Mouse (Mus musculus): ENCODE data around the gene 1700017B05Rik. TPM values are rescaled to one million over a fixed set of nuclear protein-coding genes. Genes with fewer than 3 reads are reported as not detected.

The 1700017B05Rik gene
- polyA plus RNA-seq, 1 experiment from 2014 or later = 4.9 TPM

- no peak overlapping the region for H3K9ac ChIP-seq
- H3K36me3 ChIP-seq = no peaks in the 10 kb centered on the region
- no peak for ATAC-seq (ENCODE audit: low FRiP score, low read depth)
- peaks cover 7% of the 10 kb centered on the region; the same call in 1 of the 2 replicates for H3K27me3 ChIP-seq
- WGBS = 94% methylated on average over 11 of the region's 11 CpGs
- no peak overlapping the region for H3K4me3 ChIP-seq
- no peaks in the 10 kb centered on the region for H3K9me3 ChIP-seq
- no peak overlapping the region for H3K4me2 ChIP-seq
- peaks cover 12% of the 10 kb centered on the region for H3K4me1 ChIP-seq (replicated peaks)
- no peak overlapping the region for H3K27ac ChIP-seq (replicated peaks)
These were observed 5.6 kb downstream of the 1700017B05Rik start for GRCm38 (mm10) chr9:57256861-57257260.

DNA sequence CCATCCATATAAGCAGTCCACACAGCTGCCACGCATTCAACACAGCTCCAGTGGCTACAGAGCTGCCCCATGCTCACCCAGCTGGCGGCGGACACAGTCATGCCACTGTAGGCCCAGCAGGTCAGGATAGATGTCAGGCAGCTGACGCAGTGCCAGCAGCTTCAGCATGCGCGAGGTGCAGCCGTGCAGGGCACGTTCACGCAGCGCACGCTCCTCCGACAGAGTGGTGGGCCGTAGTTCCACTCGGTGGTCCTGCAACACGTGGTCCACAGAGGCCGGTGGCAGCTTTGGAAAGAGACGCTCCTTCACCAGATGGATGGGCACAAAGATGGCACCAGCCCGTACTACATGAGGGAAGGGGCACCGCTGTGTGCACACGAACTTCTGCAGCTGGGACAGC lies 6.1 kb downstream of the 1700017B05Rik start:
- no peak for ATAC-seq (ENCODE audit: low FRiP score, low read depth)
- H3K36me3 ChIP-seq = no peaks in the 10 kb centered on the region
- H3K4me2 ChIP-seq = no peak overlapping the region
- no peak overlapping the region for H3K4me3 ChIP-seq
- no peaks in the 10 kb centered on the region for H3K9me3 ChIP-seq
- no peak overlapping the region for H3K9ac ChIP-seq
- 92% methylated on average over 20 of the region's 20 CpGs for WGBS
- peaks cover 7% of the 10 kb centered on the region; the same call in 1 of the 2 replicates for H3K27me3 ChIP-seq
- H3K4me1 ChIP-seq (replicated peaks) = peaks cover 6% of the 10 kb centered on the region
- no peak overlapping the region for H3K27ac ChIP-seq (replicated peaks)

DNA sequence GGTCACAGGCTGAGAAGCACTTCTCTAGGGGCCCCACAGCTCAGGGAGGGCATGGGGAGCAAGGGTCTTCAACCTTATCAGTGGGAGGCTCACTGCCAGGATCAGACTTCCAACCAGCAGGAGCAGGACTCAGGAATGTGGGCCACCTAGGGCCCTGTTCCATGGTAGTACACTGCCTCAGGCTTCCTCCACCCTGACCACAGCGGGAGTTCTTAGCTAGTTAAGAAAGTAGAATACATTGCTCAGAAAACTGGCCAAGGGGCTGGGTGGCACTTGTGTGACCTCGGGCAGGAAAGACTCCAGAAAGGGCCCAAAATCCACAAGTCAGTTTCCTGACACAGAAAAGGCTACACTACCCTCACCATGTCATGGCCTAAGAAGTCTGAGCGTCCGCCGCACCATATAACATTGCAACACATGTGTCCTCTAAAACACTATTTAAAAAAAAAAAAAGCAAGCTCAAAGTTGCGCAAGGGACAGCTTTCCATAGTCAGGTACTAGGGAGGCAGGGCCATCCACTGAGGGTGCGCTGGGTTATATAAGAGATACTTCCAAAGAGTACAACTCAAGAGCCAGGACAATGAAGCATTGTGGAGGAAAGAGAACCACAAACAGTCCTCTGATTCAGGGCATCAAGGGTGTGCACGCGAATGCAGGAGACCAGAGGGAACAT lies 7.5 kb downstream of the 1700017B05Rik start:
- no peak overlapping the region for H3K4me2 ChIP-seq

GRCm38 (mm10) chr9:57254061-57254460 lies 8.4 kb downstream of the 1700017B05Rik start:
- no peak for ATAC-seq (ENCODE audit: low FRiP score, low read depth)
- WGBS = 92% methylated on average over 7 of the region's 7 CpGs
- Histone ChIP-seq H3K27ac (replicated peaks) (no peak overlapping the region), H3K9ac (no peak overlapping the region), H3K9me3 (no peaks in the 10 kb centered on the region), H3K4me1 (replicated peaks) (no peaks in the 10 kb centered on the region), H3K4me2 (no peak overlapping the region), H3K36me3 (no peaks in the 10 kb centered on the region), H3K4me3 (no peak overlapping the region), H3K27me3 (no peaks in the 10 kb centered on the region)

More for the DNA sequence above, 7.5 kb downstream of the 1700017B05Rik start:
- no peaks in the 10 kb centered on the region for H3K4me1 ChIP-seq (replicated peaks)
- no peaks in the 10 kb centered on the region for H3K36me3 ChIP-seq
- H3K9me3 ChIP-seq = no peaks in the 10 kb centered on the region
- no peak overlapping the region for H3K27ac ChIP-seq (replicated peaks)
- no peak overlapping the region for H3K9ac ChIP-seq
- no peak overlapping the region for H3K4me3 ChIP-seq
- H3K27me3 ChIP-seq = no peaks in the 10 kb centered on the region
- WGBS = 90% methylated on average over 9 of the region's 9 CpGs
- ATAC-seq (ENCODE audit: low FRiP score, low read depth) = no peak

DNA sequence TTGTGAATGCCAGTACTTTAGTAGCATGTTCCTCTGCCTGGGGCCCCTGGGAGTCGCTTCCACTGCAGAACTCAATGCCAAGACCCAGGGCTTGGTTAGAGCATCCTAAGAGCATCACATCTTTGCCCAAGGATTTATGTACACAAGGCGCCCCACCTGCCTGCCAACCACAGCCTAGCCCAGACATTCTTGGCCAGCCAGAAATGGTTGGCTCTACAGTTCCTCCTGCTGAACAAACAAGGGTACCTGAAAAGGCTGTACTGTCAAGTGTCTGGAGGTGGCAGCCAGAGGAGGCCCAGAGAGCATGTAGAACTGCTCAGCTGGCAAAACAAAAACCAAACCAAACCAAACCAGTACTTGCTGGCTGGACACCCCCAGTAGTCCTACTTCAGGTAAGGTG lies 11.3 kb downstream of the 1700017B05Rik start:
- Histone ChIP-seq H3K36me3 (no peaks in the 10 kb centered on the region), H3K27ac (replicated peaks) (no peak overlapping the region), H3K4me1 (replicated peaks) (no peaks in the 10 kb centered on the region), H3K27me3 (no peaks in the 10 kb centered on the region), H3K9me3 (no peaks in the 10 kb centered on the region), H3K9ac (no peak overlapping the region), H3K4me2 (no peak overlapping the region), H3K4me3 (no peak overlapping the region)
- no peak for ATAC-seq (ENCODE audit: low FRiP score, low read depth)
- 91% methylated on average over 2 of the region's 2 CpGs for WGBS

DNA sequence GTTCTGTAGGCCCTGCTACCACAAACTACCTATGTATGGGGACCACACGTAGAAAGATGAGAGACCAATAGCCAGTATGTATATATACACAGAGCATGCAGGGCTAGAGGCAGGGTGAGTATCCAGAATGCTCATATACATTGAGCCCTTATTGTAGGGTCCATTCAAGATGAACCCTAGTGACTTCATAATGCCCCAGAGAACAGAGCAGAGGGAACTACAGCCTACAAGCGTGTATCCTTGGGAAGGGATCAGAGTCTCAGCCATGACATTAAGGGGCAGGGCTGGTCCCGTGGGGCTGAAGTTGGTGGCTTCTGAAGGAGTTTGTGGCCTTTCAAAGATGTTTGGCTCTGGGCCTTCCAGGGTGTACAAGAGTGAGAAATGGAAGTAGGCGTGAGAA lies 12.4 kb downstream of the 1700017B05Rik start:
- Histone ChIP-seq H3K36me3 (no peaks in the 10 kb centered on the region), H3K27ac (replicated peaks) (no peak overlapping the region), H3K4me3 (no peak overlapping the region), H3K9ac (no peak overlapping the region), H3K4me2 (no peak overlapping the region), H3K27me3 (no peaks in the 10 kb centered on the region), H3K4me1 (replicated peaks) (no peaks in the 10 kb centered on the region), H3K9me3 (no peaks in the 10 kb centered on the region)
- no peak for ATAC-seq (ENCODE audit: low FRiP score, low read depth)
- WGBS = 87% methylated on average over 4 of the region's 4 CpGs

DNA sequence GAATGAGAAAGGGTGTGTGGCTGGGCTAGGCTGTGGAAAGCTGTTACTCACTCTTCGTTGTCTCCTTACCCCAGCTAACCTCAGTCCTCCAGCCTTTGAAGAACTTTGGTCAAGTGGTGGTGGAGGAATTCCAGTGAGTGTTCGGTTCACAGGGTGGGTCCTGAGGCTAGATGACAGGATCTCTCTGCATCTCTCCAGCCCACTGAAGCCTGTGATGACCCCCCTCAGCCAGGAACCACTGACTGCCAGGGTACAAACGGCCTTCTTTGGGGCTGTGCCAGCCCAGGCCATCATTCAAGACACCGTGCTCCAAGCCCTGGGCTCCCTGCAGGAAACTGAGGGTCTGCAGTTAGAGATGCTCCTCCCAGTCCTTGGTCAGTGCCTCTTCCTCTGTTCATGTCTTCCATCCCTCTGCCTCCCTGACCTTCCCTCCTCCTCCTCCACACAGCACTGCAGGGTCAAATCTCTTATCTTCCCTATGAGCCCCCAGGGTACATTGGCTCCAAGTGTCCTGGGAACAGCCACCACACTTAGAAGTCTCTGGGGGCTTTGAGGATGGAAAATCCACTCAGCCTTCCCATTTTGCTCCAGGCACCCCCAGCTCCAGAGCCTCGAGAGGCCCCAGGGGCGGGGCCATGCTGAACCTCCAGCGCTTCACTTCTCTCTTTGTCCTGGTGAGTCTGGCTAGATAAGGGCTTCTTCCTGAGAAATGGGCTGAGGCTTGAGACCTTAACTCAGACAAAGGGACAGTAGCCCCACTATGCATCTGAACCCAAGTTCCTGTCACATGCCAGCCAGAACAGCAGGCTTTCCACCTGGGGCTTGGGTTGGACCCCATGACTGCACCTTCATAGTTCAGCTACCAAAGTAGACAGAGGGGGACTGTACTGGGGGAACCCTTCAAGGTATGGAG lies 14.1 kb downstream of the 1700017B05Rik start:
- Histone ChIP-seq H3K36me3 (no peaks in the 10 kb centered on the region), H3K27ac (replicated peaks) (no peak overlapping the region), H3K9me3 (no peaks in the 10 kb centered on the region), H3K9ac (no peak overlapping the region), H3K4me2 (no peak overlapping the region), H3K27me3 (no peaks in the 10 kb centered on the region), H3K4me1 (replicated peaks) (no peaks in the 10 kb centered on the region), H3K4me3 (no peak overlapping the region)
- ATAC-seq (ENCODE audit: low FRiP score, low read depth) = no peak
- WGBS = 76% methylated on average over 7 of the region's 7 CpGs

- Histone ChIP-seq H3K4me1 (replicated peaks) (no peaks in the 10 kb centered on the region), H3K4me3 (no peak overlapping the region), H3K4me2 (no peak overlapping the region), H3K36me3 (no peaks in the 10 kb centered on the region), H3K9ac (no peak overlapping the region), H3K27me3 (no peaks in the 10 kb centered on the region), H3K27ac (replicated peaks) (no peak overlapping the region), H3K9me3 (no peaks in the 10 kb centered on the region)
- WGBS = 59% methylated on average over 8 of the region's 8 CpGs
- ATAC-seq (ENCODE audit: low FRiP score, low read depth) = no peak
These were observed 15.2 kb downstream of the 1700017B05Rik start for GRCm38 (mm10) chr9:57247201-57247671.

DNA sequence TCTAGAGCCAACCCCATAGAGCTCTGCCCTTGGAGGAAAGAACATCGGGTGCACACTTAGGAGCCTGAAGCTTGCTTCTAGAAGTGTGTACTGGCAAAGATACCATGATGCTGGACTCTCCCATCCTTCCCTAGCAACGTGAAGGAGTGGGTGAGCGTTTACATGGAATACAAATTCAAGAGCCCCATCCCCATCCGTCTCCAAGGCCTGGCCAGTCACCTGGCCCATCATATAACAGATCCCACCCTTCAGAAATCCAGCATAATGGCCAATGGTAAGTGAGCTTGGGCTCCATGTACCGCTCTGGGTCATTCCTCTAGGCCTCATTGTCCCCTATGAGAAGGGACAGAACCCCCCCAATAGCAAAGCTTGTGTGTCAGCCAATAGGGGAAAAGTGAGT lies 15.9 kb downstream of the 1700017B05Rik start:
- Histone ChIP-seq H3K4me1 (replicated peaks) (no peaks in the 10 kb centered on the region), H3K4me3 (no peak overlapping the region), H3K9ac (no peak overlapping the region), H3K27me3 (no peaks in the 10 kb centered on the region), H3K27ac (replicated peaks) (no peak overlapping the region), H3K36me3 (no peaks in the 10 kb centered on the region), H3K4me2 (no peak overlapping the region), H3K9me3 (no peaks in the 10 kb centered on the region)
- WGBS = 94% methylated on average over 5 of the region's 5 CpGs
- no peak for ATAC-seq (ENCODE audit: low FRiP score, low read depth)

GRCm38 (mm10) chr9:57244106-57244685 lies 18.2 kb downstream of the 1700017B05Rik start:
- Histone ChIP-seq H3K9ac (no peak overlapping the region), H3K4me1 (replicated peaks) (no peaks in the 10 kb centered on the region), H3K36me3 (no peaks in the 10 kb centered on the region), H3K4me3 (no peak overlapping the region), H3K27me3 (no peaks in the 10 kb centered on the region), H3K9me3 (no peaks in the 10 kb centered on the region), H3K4me2 (no peak overlapping the region), H3K27ac (replicated peaks) (no peak overlapping the region)
- WGBS = 35% methylated on average over 7 of the region's 7 CpGs
- ATAC-seq (ENCODE audit: low FRiP score, low read depth) = no peak

DNA sequence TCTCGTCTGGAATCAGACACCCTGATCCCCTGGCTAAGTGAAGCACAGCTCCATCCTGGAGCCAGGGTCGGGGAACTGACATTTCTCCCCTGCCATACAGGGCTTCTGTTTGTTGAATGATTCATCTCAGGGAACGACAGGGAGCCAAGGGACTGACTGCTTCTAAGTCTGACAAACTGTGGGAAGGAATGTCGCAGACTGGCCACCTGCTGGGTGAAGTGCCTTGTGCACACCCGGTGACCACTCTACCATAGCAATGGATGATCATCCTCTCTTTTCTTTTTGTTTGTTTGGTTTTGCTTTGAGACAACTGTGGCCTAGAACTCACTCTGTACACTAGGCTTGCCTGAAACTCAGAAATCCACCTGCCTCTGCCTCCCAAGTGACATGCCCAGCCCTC lies 19.5 kb downstream of the 1700017B05Rik start:
- Histone ChIP-seq H3K4me2 (no peak overlapping the region), H3K4me3 (no peak overlapping the region), H3K4me1 (replicated peaks) (no peaks in the 10 kb centered on the region), H3K9me3 (no peaks in the 10 kb centered on the region), H3K27me3 (no peaks in the 10 kb centered on the region), H3K27ac (replicated peaks) (no peak overlapping the region), H3K9ac (no peak overlapping the region), H3K36me3 (no peaks in the 10 kb centered on the region)
- no peak for ATAC-seq (ENCODE audit: low FRiP score, low read depth)
- WGBS = 26% methylated on average over 5 of the region's 5 CpGs

DNA sequence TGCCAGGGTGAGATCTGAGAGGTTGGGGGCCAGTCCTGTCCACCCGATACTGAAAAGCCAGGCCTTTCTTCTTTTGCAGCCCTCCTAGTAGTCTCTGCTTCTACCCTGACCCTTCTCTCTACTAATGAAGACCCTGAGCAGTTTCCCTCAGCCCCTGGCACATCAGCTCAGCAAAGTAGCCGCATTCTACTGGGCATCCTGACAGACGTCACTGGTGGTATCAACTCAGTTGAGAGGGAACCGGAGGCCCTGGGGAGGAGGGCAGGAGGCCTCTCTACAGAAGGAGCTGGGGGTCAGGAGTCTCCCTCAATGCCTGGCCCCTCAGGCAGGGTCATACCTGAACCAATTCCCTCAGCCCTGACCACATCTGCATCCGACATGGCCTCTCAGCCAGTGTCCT lies 21.3 kb downstream of the 1700017B05Rik start:
- ATAC-seq (ENCODE audit: low FRiP score, low read depth) = no peak
- WGBS = 87% methylated on average over 5 of the region's 5 CpGs
- H3K4me2 ChIP-seq = no peak overlapping the region
- no peak overlapping the region for H3K4me3 ChIP-seq
- no peaks in the 10 kb centered on the region for H3K4me1 ChIP-seq (replicated peaks)
- no peaks in the 10 kb centered on the region for H3K36me3 ChIP-seq
- no peak overlapping the region for H3K9ac ChIP-seq
- no peaks in the 10 kb centered on the region for H3K27me3 ChIP-seq
- no peak overlapping the region for H3K27ac ChIP-seq (replicated peaks)
- H3K9me3 ChIP-seq = no peaks in the 10 kb centered on the region

Measured in hindbrain, embryonic 15.5 days (tissue).